Mouse (Mus musculus) lung, postnatal 10 days (tissue): ENCODE data around the gene Nrde2.

Source experiments
- DNase-seq: peaks from one replicate; pipeline ENCODE4 v3.0.0; 2021

Nrde2 gene

DNA sequence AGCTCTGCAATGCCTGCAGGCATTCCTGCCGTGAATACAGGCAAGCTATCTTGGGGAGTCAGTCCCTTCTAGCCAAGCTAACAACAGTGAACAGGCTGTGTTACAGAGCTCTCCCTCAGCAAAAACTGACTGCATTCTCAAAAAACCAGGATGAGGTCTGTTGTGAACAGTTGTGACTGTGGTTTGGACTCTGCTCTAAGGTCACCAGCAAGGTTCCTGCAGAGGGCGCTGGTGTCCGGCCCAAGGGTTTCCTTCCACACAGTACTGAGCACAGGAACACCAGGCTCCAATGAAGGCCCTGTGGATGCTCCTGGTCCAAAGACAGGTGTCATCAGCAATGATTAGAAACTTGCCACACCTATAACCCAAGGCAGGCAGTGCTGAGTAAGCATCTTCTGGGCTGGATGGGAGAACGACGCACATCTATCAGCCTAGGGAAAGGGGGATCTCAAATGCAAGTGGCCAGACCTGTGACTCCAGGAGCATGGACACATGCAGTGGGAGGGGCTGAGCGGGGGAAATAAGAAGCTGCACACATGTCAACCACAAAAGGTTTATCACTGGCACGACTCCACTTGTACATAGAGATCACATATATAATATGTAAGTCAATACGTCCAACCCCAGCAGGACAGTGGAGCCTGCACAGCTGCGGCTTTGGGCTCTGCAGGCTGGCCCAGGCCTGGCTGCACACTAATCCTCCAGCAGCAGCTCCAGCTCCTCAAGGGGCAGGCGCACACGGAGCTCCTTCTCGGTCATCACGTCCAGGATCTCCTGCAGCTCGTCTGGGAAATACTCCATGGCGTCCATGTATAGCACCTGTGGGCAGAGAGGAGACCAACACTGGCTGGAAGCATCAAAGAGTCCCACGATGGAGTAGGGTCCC is 34.3 kb downstream of the Nrde2 start:
- DNase-seq = no peak

DNA sequence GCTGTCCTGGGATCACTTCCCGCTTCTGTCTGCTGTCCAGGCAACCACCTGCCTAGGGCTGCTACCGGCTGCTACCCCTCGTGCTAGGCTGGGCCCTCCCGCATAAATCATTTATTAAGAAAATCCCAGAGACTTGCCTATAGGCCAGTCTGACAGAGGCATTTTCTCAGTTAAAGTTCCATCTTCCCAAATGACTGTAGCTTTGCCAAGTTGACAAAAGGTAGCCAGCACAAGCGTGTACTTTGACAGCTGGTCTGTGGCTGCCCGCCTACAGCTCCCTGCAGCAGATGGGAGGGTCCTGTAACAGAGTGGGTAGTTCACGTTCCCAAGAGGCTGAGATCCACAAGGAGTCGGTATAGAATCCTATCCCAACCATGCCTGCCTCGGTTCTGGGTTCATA is 36.0 kb downstream of the Nrde2 start:
- no peak for DNase-seq

- DNase-seq = peak; percentile 54
Measured at GRCm38 (mm10) chr12:100122921-100123381, 36.5 kb downstream of the Nrde2 start.

- DNase-seq = no peak
Measured at GRCm38 (mm10) chr12:100115982-100116381, 43.5 kb downstream of the Nrde2 start.

- peak; percentile 89 for DNase-seq
Measured at GRCm38 (mm10) chr12:100109986-100110696, 49.3 kb downstream of the Nrde2 start, which contains the start of gene Psmc1. Gene Psmc1, plus strand, starts transcription at chr12:100110154.

GRCm38 (mm10) chr12:100107436-100107835 is 52.0 kb downstream of the Nrde2 start:
- DNase-seq = no peak

- peak; percentile 88 for DNase-seq
Measured at GRCm38 (mm10) chr12:100106275-100106895, 53.1 kb downstream of the Nrde2 start.

DNA sequence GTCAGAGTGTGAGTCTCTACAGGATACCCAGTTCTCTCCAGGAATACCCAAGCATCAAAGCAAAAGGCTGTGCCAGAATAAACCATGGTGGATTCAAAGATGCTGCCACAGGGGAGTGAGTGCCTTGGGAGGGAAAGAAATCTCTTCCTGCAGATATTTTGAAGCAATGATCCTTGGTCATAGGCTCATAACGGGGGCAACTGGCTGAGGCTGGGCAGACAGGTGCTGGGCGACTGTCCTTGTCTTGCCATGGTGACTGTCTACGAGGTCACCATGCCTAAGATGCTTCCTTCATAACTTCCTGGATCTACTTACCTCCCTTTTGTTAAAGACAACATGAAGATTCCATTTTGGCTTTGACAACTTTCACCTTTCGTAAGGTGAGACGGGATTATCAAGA is 54.9 kb downstream of the Nrde2 start:
- DNase-seq = no peak

DNA sequence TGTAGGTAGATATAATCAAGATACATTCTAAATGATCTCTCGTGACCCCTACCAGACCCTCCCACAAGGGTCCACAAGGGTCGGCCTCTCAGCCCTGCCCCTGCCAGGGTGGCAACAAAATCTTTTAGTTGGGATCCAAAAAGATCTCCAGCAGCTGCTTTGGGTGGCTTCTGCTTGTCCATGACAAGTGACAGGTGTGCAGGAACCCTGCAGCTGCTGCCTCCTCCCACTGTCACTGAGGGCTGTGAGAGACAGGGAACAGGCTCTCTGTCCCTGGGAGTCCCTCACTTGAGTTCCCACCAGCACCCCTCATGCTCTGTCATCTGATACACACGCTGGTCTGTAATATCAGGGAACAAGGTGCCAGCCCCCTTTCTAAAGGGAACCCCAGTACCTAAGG is 57.8 kb downstream of the Nrde2 start:
- DNase-seq = no peak

- DNase-seq = no peak
Measured at GRCm38 (mm10) chr12:100100707-100101030, 58.8 kb downstream of the Nrde2 start.

DNA sequence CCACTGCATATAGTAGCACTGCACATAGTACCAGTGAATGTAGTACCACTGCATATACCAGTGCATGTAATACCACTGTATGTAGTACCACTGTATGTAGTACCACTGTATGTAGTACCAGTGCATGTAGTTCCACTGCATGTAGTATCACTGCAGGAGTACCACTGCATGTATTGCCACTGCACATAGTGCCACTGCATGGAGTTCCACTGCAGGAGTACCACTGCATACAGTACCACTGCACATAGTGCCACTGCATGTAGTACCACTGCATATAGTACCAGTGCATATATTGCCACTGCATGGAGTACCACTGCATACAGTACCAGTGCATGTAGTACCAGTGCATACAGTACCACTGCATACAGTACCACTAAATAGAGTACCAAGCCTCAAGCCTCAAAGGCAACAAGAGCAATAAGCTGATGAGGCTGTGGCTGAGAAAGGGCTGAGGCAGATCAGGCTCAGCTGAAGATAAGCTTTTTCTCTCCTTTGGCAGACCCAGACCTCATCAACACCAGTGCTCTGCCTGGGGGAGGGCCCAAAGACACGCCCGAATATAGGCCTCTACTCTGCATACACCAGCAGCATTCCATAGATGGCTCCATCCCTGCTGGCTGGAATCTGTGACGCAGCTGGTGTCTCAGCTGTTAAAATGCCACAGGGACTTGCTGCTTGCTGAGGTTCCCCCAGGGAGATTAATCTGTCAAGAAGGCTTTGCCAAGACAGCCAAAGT is 59.3 kb downstream of the Nrde2 start:
- DNase-seq = no peak

GRCm38 (mm10) chr12:100093046-100093445 is 66.4 kb downstream of the Nrde2 start:
- DNase-seq = no peak

- no peak for DNase-seq
Measured at GRCm38 (mm10) chr12:100090750-100091149, 68.7 kb downstream of the Nrde2 start.

GRCm38 (mm10) chr12:100089265-100089664 is 70.2 kb downstream of the Nrde2 start:
- DNase-seq = no peak

- no peak for DNase-seq
Measured at GRCm38 (mm10) chr12:100088026-100088425, 71.4 kb downstream of the Nrde2 start.

DNA sequence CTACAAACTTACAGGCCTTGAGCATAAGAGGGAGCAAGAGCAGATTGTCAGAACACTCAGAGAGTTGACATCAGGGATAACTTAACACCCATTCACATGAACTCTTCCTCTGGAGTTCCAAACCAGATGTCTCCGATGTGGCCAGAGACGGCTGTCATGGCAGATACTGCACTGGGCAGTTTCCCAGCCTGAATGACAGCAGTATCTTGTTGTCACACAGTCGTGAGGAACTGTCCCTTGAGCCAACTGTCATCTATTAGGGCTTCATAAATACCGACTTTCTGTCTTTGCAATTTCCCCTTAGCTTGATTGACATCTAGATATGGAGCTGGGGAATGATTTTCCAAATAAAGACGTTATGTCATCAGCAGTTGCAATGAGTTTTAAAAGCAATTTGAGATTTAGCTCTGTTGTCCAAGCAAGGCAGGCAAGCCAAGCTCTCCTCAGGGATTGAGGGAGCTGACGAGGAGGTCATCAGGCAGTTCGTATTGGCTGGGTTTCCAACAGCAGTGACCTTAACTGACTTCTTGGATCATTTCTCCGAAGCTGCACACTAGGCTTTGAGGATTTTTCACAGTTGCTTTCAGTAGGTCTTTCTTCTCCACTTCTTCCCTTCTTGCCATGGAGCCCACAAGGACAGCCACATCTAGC is 79.7 kb downstream of the Nrde2 start:
- DNase-seq = peak; percentile 67

DNA sequence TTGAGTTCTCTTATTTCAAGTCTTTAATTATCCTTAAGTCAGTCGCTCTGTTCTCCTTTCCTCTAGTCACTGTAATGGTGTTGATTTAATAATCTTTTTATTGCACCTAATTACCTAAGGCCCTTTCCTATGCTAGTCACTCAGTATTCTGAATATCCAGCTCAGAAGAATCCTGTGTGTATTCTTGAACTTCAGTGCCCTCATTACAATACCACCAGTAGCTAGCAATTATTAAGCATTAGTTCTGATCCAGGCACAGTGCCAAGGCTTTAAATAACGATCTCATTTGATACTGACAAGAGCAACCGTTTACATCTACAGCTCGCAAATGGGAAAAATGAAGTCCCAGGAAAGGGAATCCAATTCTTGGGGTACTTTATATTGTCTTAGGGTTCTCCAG is 83.7 kb downstream of the Nrde2 start:
- no peak for DNase-seq
